Mouse (Mus musculus) heart, postnatal 0 days (tissue): ENCODE data around the gene Plxna2.

Experiments used
- CTCF ChIP-seq: IDR thresholded peaks from 2 replicates; pipeline ENCODE4 v1.5.1; 2016; ENCODE audit warnings: antibody characterized with exemption, control low read depth, low read depth
- EP300 ChIP-seq: IDR thresholded peaks from 2 replicates; pipeline ENCODE4 v1.6.1; 2016; ENCODE audit warnings: antibody characterized with exemption, low read depth

GRCm38 (mm10) chr1:194720406-194720805 lies 102.4 kb downstream of the Plxna2 start:
- TF ChIP-seq CTCF (no peak), EP300 (no peak)
